Mouse (Mus musculus): ENCODE measurements at regions not wholly inside any gene's neighbourhood (a gene's known extent, or its start where the extent isn't known, plus 50 kb on each side); places are given as distances from the start of the nearest gene placed in this dataset.

DNA sequence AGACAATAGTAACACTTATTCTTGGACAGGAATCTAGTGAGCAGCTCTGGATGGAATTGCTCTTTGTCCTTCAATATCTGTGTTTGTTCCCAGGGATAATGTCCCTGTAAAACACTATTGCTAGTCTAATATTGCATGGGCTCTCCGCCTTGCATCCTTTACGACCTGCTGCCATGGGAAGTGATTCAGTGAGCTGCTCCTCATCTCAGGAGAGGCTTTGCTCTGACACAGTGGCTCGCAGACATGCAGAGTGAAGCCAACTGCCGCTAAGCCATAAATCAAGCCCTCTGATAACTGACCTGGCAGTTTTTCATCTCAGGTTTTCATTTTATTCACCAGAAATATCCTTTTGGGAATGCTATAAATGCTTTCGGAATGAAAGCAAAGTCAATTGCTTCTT, 143.5 kb downstream of the Tpbg start:
- Histone ChIP-seq H3K4me2 (ENCODE audit: low read length) (no peak overlapping the region), H3K36me3 (ENCODE audit: control insufficient read depth, insufficient read depth) (no peaks in the 10 kb centered on the region), H3K4me1 (replicated peaks; ENCODE audit: control insufficient read depth, insufficient read depth, low read length) (no peaks in the 10 kb centered on the region), H3K27me3 (replicated peaks; ENCODE audit: control insufficient read depth, insufficient read depth, low read length) (no peaks in the 10 kb centered on the region), H3K4me3 (replicated peaks; ENCODE audit: low read length) (no peak overlapping the region), H3K9me3 (ENCODE audit: control insufficient read depth, low read length) (no peaks in the 10 kb centered on the region), H3K9ac (replicated peaks; ENCODE audit: low read depth, low read length) (no peak overlapping the region), H3K27ac (ENCODE audit: low read length) (no peak overlapping the region)
- no peak for ATAC-seq
- WGBS = 87% methylated on average over 5 of the region's 5 CpGs

DNA sequence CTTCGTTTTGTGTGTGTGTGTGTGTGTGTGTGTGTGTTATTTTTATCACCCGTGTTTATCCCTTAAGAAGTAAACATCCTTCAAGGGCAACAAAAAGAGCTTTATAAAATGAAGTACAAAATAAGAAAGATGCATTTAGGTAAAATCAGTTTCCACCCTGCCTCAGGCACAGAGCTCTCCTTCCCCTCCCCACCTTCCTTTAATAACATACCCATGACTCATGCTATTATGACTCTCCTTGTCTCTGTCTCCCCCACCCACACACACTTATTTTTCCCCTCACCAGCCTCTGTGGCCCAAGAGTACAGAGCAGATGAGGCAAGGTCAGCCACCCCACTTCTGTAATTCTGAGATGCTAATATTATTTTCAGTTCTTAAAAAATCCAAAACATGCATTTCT, 144.0 kb downstream of the Tpbg start:
- Histone ChIP-seq H3K4me3 (replicated peaks; ENCODE audit: low read length) (no peak overlapping the region), H3K27me3 (replicated peaks; ENCODE audit: control insufficient read depth, insufficient read depth, low read length) (no peaks in the 10 kb centered on the region), H3K9ac (replicated peaks; ENCODE audit: low read depth, low read length) (no peak overlapping the region), H3K4me2 (ENCODE audit: low read length) (no peak overlapping the region), H3K36me3 (ENCODE audit: control insufficient read depth, insufficient read depth) (no peaks in the 10 kb centered on the region), H3K4me1 (replicated peaks; ENCODE audit: control insufficient read depth, insufficient read depth, low read length) (no peaks in the 10 kb centered on the region), H3K27ac (ENCODE audit: low read length) (no peak overlapping the region), H3K9me3 (ENCODE audit: control insufficient read depth, low read length) (no peaks in the 10 kb centered on the region)
- no peak for ATAC-seq
- WGBS = 72% methylated on average over 2 of the region's 2 CpGs

DNA sequence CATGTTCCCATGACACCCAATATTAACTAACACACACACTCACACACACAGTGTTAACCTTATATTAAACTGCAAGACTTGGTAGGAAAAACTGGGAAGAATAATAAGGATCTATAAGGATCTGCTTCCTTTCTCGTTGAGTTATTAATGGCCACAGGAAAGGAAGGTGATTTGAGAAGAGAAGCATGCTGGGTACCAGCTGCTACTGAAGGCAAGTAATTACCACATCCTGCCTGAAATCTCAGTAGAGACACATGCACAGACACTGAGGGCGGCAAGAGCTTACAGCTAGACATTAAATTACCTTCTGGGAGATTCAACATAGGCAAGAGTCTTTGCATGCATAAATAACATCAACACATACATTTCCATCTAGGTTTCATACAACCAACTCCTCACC, 160.8 kb downstream of the Tpbg start:
- no peak overlapping the region for H3K4me2 ChIP-seq (ENCODE audit: low read length)
- H3K4me3 ChIP-seq (replicated peaks; ENCODE audit: low read length) = no peak overlapping the region
- WGBS = 80% methylated on average over 2 of the region's 2 CpGs
- ATAC-seq = no peak
- no peaks in the 10 kb centered on the region for H3K36me3 ChIP-seq (ENCODE audit: control insufficient read depth, insufficient read depth)
- H3K27me3 ChIP-seq (replicated peaks; ENCODE audit: control insufficient read depth, insufficient read depth, low read length) = no peaks in the 10 kb centered on the region
- no peak overlapping the region for H3K27ac ChIP-seq (ENCODE audit: low read length)
- H3K4me1 ChIP-seq (replicated peaks; ENCODE audit: control insufficient read depth, insufficient read depth, low read length) = no peaks in the 10 kb centered on the region
- H3K9me3 ChIP-seq (ENCODE audit: control insufficient read depth, low read length) = no peaks in the 10 kb centered on the region
- H3K9ac ChIP-seq (replicated peaks; ENCODE audit: low read depth, low read length) = no peak overlapping the region

DNA sequence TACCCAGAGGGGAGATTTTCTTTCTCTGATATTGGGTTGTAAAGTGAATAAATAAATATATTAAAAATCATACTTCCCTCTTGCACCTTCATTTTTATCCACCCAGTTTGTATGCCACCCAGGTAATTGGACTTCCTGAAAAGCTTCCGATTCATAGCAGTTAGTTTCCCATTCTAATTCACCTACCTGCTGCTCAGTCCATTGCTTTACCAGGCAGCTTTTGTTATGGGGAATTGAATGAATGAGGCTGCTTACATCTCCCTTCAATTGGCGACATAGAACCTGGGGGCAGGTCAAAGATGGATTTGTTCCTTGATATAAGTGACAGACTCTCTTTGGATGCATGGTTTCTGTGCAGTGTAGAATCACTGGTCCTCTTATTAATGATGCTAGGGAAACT, 169.5 kb downstream of the Tpbg start:
- H3K36me3 ChIP-seq (ENCODE audit: control insufficient read depth, insufficient read depth) = no peaks in the 10 kb centered on the region
- no peak for ATAC-seq
- no peaks in the 10 kb centered on the region for H3K4me1 ChIP-seq (replicated peaks; ENCODE audit: control insufficient read depth, insufficient read depth, low read length)
- no peaks in the 10 kb centered on the region for H3K27me3 ChIP-seq (replicated peaks; ENCODE audit: control insufficient read depth, insufficient read depth, low read length)
- 54% methylated on average over 2 of the region's 2 CpGs for WGBS
- no peak overlapping the region for H3K27ac ChIP-seq (ENCODE audit: low read length)
- no peak overlapping the region for H3K4me2 ChIP-seq (ENCODE audit: low read length)
- H3K9ac ChIP-seq (replicated peaks; ENCODE audit: low read depth, low read length) = no peak overlapping the region
- no peaks in the 10 kb centered on the region for H3K9me3 ChIP-seq (ENCODE audit: control insufficient read depth, low read length)
- no peak overlapping the region for H3K4me3 ChIP-seq (replicated peaks; ENCODE audit: low read length)

DNA sequence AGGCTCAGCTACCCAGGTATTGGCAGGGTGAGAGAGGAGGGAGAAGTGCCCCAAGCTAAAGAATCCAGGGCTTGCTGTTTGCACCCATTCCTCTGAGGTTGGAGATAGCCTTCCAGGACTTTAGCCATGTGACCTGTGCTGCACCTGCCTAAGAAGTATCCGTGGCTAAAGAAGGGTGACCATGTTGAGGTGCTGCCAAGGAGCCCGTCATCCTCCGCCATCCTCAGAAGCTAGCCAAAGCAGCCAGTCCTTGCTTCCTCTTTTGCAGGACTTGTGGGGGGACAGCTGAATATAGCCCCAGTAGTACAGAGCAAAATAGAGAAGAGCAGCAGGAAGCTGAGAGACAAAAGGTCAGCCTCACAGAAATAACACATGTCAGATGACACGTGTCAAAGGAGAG, 173.7 kb downstream of the Tpbg start:
- 91% methylated on average over 4 of the region's 4 CpGs for WGBS
- no peaks in the 10 kb centered on the region for H3K4me1 ChIP-seq (replicated peaks; ENCODE audit: control insufficient read depth, insufficient read depth, low read length)

DNA sequence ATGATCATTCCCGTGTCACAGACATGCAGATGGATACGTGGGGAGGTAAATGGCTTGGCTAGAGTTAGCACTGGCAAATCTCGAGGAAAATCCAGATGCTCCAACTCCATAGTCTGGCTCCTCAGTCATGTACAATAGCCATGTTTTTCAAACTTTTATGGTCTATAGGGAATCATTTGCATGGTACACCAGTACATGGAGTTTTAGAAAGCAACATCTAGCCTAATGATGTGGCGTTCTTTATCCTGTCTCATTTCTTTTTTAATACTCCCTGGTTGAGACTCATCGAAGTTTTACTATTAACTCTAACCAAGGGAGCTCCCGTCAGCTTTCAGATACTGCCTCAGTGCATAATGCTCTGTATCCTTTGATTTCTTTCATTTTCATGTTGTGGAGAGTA, 178.0 kb downstream of the Tpbg start:
- no peak for ATAC-seq
- Histone ChIP-seq H3K4me2 (ENCODE audit: low read length) (no peak overlapping the region), H3K4me3 (replicated peaks; ENCODE audit: low read length) (no peak overlapping the region), H3K27ac (ENCODE audit: low read length) (no peak overlapping the region), H3K27me3 (replicated peaks; ENCODE audit: control insufficient read depth, insufficient read depth, low read length) (no peaks in the 10 kb centered on the region), H3K9me3 (ENCODE audit: control insufficient read depth, low read length) (no peaks in the 10 kb centered on the region), H3K36me3 (ENCODE audit: control insufficient read depth, insufficient read depth) (no peaks in the 10 kb centered on the region), H3K4me1 (replicated peaks; ENCODE audit: control insufficient read depth, insufficient read depth, low read length) (no peaks in the 10 kb centered on the region), H3K9ac (replicated peaks; ENCODE audit: low read depth, low read length) (no peak overlapping the region)
- WGBS = 67% methylated on average over 6 of the region's 6 CpGs

More for the DNA sequence above, 173.7 kb downstream of the Tpbg start:
- H3K36me3 ChIP-seq (ENCODE audit: control insufficient read depth, insufficient read depth) = no peaks in the 10 kb centered on the region
- no peak for ATAC-seq
- no peak overlapping the region for H3K27ac ChIP-seq (ENCODE audit: low read length)
- no peaks in the 10 kb centered on the region for H3K27me3 ChIP-seq (replicated peaks; ENCODE audit: control insufficient read depth, insufficient read depth, low read length)
- no peak overlapping the region for H3K4me3 ChIP-seq (replicated peaks; ENCODE audit: low read length)
- no peaks in the 10 kb centered on the region for H3K9me3 ChIP-seq (ENCODE audit: control insufficient read depth, low read length)
- H3K9ac ChIP-seq (replicated peaks; ENCODE audit: low read depth, low read length) = no peak overlapping the region
- no peak overlapping the region for H3K4me2 ChIP-seq (ENCODE audit: low read length)

DNA sequence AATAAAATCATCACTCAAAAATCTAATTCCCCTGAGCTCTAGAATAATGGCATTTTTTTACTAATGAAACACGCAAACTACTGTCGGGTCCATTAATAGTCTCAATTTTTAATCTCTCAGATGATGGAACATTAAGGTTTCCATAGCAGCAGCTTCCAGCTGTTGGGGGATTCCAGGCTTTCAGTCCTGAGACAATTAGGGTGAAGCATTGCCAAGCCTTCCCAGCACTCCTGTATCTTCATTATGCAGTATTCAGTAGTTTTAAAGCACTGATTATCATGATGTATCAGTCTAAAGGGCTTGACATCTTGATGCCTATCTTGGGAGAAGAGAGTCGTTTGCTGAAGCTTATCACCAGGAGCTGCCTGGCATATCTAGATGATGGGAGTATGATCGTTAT, 178.6 kb downstream of the Tpbg start:
- no peak overlapping the region for H3K27ac ChIP-seq (ENCODE audit: low read length)
- 33% methylated on average over 4 of the region's 4 CpGs for WGBS
- no peaks in the 10 kb centered on the region for H3K9me3 ChIP-seq (ENCODE audit: control insufficient read depth, low read length)
- ATAC-seq = peak; percentile 77
- H3K4me3 ChIP-seq (replicated peaks; ENCODE audit: low read length) = no peak overlapping the region
- H3K27me3 ChIP-seq (replicated peaks; ENCODE audit: control insufficient read depth, insufficient read depth, low read length) = no peaks in the 10 kb centered on the region
- H3K36me3 ChIP-seq (ENCODE audit: control insufficient read depth, insufficient read depth) = no peaks in the 10 kb centered on the region
- no peak overlapping the region for H3K4me2 ChIP-seq (ENCODE audit: low read length)
- no peak overlapping the region for H3K9ac ChIP-seq (replicated peaks; ENCODE audit: low read depth, low read length)
- H3K4me1 ChIP-seq (replicated peaks; ENCODE audit: control insufficient read depth, insufficient read depth, low read length) = no peaks in the 10 kb centered on the region

DNA sequence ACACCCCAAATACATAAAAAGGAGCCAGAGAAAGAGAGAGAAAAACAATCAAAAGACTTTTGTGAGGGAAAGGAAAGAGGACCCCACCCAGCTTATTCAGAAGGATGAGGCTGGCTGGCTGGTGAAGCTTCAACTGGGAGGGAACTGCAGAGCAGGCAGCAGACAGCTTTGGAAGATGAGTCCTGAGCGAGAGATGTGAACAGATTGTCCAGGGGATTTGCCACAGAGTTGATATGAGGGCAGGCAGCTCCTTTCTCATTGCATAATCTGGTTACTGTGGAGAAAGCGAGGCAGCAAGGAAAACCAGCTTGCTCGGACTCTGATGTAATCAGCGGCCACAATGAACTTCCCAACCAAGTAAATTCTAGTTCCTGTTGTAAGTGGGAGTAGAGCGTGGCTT, 188.6 kb downstream of the Tpbg start:
- Histone ChIP-seq H3K4me1 (replicated peaks; ENCODE audit: control insufficient read depth, insufficient read depth, low read length) (no peaks in the 10 kb centered on the region), H3K27me3 (replicated peaks; ENCODE audit: control insufficient read depth, insufficient read depth, low read length) (no peaks in the 10 kb centered on the region), H3K9ac (replicated peaks; ENCODE audit: low read depth, low read length) (no peak overlapping the region), H3K9me3 (ENCODE audit: control insufficient read depth, low read length) (no peaks in the 10 kb centered on the region), H3K4me2 (ENCODE audit: low read length) (no peak overlapping the region), H3K4me3 (replicated peaks; ENCODE audit: low read length) (no peak overlapping the region), H3K27ac (ENCODE audit: low read length) (no peak overlapping the region), H3K36me3 (ENCODE audit: control insufficient read depth, insufficient read depth) (no peaks in the 10 kb centered on the region)
- ATAC-seq = no peak
- WGBS = 64% methylated on average over 5 of the region's 5 CpGs

DNA sequence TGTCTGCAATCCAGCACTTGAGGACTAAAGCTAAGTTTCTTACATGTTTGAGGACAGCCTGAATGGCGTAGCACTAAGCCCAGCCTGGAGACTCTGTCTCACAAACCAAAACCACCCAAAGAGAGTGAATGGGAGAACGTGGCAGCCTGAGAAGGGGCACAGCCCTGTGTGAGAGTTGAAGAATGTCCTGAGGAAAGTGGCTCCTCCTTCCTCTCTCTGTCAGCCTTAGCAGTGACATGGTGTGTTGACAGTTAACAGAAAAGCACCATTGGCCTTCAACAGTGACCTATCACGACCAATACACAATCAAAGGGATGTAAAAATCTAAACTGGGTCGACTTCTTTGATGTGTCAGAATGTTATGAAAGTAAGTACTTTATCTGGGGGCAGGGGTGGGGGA, 201.9 kb downstream of the Tpbg start:
- 44% methylated on average over 4 of the region's 4 CpGs for WGBS
- Histone ChIP-seq H3K27ac (ENCODE audit: low read length) (no peak overlapping the region), H3K4me2 (ENCODE audit: low read length) (no peak overlapping the region), H3K9ac (replicated peaks; ENCODE audit: low read depth, low read length) (no peak overlapping the region), H3K9me3 (ENCODE audit: control insufficient read depth, low read length) (no peaks in the 10 kb centered on the region), H3K4me3 (replicated peaks; ENCODE audit: low read length) (no peak overlapping the region), H3K4me1 (replicated peaks; ENCODE audit: control insufficient read depth, insufficient read depth, low read length) (no peaks in the 10 kb centered on the region), H3K27me3 (replicated peaks; ENCODE audit: control insufficient read depth, insufficient read depth, low read length) (no peaks in the 10 kb centered on the region), H3K36me3 (ENCODE audit: control insufficient read depth, insufficient read depth) (no peaks in the 10 kb centered on the region)
- ATAC-seq = no peak

DNA sequence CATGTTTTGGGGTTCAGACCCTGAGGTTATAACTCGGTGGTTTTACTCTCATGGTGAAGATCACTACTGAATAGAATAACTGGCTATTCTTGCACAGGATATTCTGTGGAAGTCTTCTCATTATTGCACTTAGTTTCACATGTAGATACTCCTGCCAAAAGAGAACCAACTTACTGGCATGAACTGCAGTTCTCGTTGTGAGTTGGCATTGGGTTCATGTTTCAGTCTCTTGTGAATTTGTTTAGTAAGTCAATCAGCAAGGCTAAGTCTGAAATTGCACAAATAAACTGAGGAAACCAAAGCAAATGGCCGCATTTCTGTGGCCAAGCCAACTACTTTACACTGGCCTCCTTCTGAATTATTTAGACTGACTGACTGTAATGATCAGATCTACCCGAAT, 215.9 kb downstream of the Tpbg start:
- no peak overlapping the region for H3K4me2 ChIP-seq (ENCODE audit: low read length)
- no peak overlapping the region for H3K9ac ChIP-seq (replicated peaks; ENCODE audit: low read depth, low read length)
- WGBS = 69% methylated on average over 4 of the region's 4 CpGs
- no peaks in the 10 kb centered on the region for H3K36me3 ChIP-seq (ENCODE audit: control insufficient read depth, insufficient read depth)
- H3K4me1 ChIP-seq (replicated peaks; ENCODE audit: control insufficient read depth, insufficient read depth, low read length) = peaks cover 6% of the 10 kb centered on the region
- no peaks in the 10 kb centered on the region for H3K27me3 ChIP-seq (replicated peaks; ENCODE audit: control insufficient read depth, insufficient read depth, low read length)
- ATAC-seq = no peak
- H3K9me3 ChIP-seq (ENCODE audit: control insufficient read depth, low read length) = no peaks in the 10 kb centered on the region
- no peak overlapping the region for H3K27ac ChIP-seq (ENCODE audit: low read length)
- no peak overlapping the region for H3K4me3 ChIP-seq (replicated peaks; ENCODE audit: low read length)
